ENCODE assay signal across 22 mouse cellular contexts in the genomic region with DNA sequence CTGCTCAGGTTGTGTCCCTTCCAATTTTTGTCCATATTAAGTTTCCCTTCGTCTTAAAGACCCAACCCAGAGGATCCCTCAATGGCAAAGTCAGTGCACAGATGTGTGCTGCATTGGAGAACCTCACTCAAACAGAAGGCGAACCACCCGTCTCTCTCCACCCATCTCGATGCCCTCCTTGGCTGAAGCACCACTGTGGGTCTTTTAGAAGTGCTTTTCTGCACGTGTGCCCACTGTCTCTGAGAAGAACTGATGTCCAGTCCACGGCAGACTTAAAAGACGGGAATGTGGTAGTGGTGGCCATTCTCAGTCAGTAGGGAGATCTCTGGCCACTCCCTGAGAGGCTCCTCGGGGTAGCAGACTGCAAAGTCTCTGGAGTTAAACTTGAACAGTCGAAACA. TPM values are rescaled to one million over a fixed set of nuclear protein-coding genes. Genes with fewer than 3 reads are reported as not detected.
A peak's percentile ranks its signal among the peaks of the same experiment; 100 is the strongest.
DNase-seq lines count a peak whose midpoint lies in the region; ATAC-seq lines count a peak whose summit lies in the region.
"Had no signal": no experiment of that assay in that cellular context is flagged by ENCODE, and none has a peak within 500 bp of the region (broad histone marks: within the 10 kb centered on the region; RNA-seq: fewer than 3 reads in every experiment).

No protein-coding gene starts in this region.

- no peaks in the 10 kb centered on the region for H3K9me3 ChIP-seq in forebrain, embryonic 11.5 days (ENCODE audit: control insufficient read depth, low read length)
- H3K9me3 ChIP-seq in forebrain, embryonic 10.5 days = no peaks in the 10 kb centered on the region
- H3K9me3 ChIP-seq in midbrain, embryonic 11.5 days (ENCODE audit: control insufficient read depth, low read length) = no peaks in the 10 kb centered on the region; the same call in 1 of the 2 replicates
- H3K9me3 ChIP-seq in midbrain, embryonic 13.5 days = no peaks in the 10 kb centered on the region

- H3K4me1 ChIP-seq in forebrain, embryonic 11.5 days (replicated peaks; ENCODE audit: control insufficient read depth, insufficient read depth, low read length) = no peaks in the 10 kb centered on the region
- no peaks in the 10 kb centered on the region for H3K4me1 ChIP-seq in forebrain, embryonic 10.5 days
- H3K4me1 ChIP-seq in midbrain, embryonic 11.5 days (ENCODE audit: control insufficient read depth, insufficient read depth, low read length) = no peaks in the 10 kb centered on the region
- no peaks in the 10 kb centered on the region for H3K4me1 ChIP-seq in midbrain, embryonic 13.5 days (replicated peaks)

- no peak overlapping the region for H3K9ac ChIP-seq in forebrain, embryonic 11.5 days (ENCODE audit: low read length)
- H3K9ac ChIP-seq in midbrain, embryonic 11.5 days (ENCODE audit: low read length) = no peak overlapping the region
- no peak overlapping the region for H3K9ac ChIP-seq in midbrain, embryonic 13.5 days (replicated peaks)

- 85% methylated on average over 9 of the region's 9 CpGs for WGBS in forebrain, embryonic 11.5 days
- 88% methylated on average over 9 of the region's 9 CpGs for WGBS in forebrain, embryonic 10.5 days
- 87% methylated on average over 9 of the region's 9 CpGs for whole genome bisulfite sequencing in midbrain, embryonic 11.5 days
- WGBS in midbrain, embryonic 13.5 days = 84% methylated on average over 9 of the region's 9 CpGs

- no peak for ATAC-seq in forebrain, embryonic 11.5 days (replicated peaks; ENCODE audit: low FRiP score)
- ATAC-seq in midbrain, embryonic 11.5 days (ENCODE audit: low FRiP score) = no peak
- ATAC-seq in midbrain, embryonic 13.5 days = no peak
- ATAC-seq: activated CD4-positive, CD25-positive, alpha-beta regulatory T cell, adult 4 months; CD4-positive, CD25-positive, alpha-beta regulatory T cell, adult 4 months; Patski had no signal

- H3K4me3 ChIP-seq in forebrain, embryonic 11.5 days (ENCODE audit: low read depth, low read length) = no peak overlapping the region
- no peak overlapping the region for H3K4me3 ChIP-seq in forebrain, embryonic 10.5 days
- H3K4me3 ChIP-seq in midbrain, embryonic 11.5 days (ENCODE audit: low read depth, low read length) = no peak overlapping the region
- H3K4me3 ChIP-seq in midbrain, embryonic 13.5 days (replicated peaks) = no peak overlapping the region

- H3K4me2 ChIP-seq in forebrain, embryonic 11.5 days (ENCODE audit: low read depth, low read length, severe bottlenecking) = no peak overlapping the region
- no peak overlapping the region for H3K4me2 ChIP-seq in midbrain, embryonic 11.5 days
- no peak overlapping the region for H3K4me2 ChIP-seq in midbrain, embryonic 13.5 days (replicated peaks)

- peak; percentile 7 for DNase-seq in forebrain, embryonic 11.5 days (ENCODE audit: low spot score)
- DNase-seq in forebrain, embryonic 10.5 days (ENCODE audit: extremely low spot score, low spot score) = no peak
- DNase-seq in heart, adult 11 months = peak; percentile 82
- no peak for DNase-seq in heart, postnatal 25 days (ENCODE audit: low spot score)
- peak; percentile 61 for DNase-seq in midbrain, embryonic 11.5 days (ENCODE audit: low spot score, missing footprints)
- peak; percentile 27 for DNase-seq in testis, postnatal 10 days (ENCODE audit: low spot score)
- no peak for DNase-seq in testis, postnatal 14 days (ENCODE audit: low spot score)
- DNase-seq: adrenal gland, adult 2 months; adrenal gland, adult 8-10 months; adrenal gland, postnatal 10 days; adrenal gland, postnatal 14 days; adrenal gland, postnatal 25 days; adrenal gland, postnatal 36 days; B cell, adult 2 months; cerebellum, adult 11 months; cerebellum, adult 11-12 months had no signal

- intact Hi-C loops in heart, postnatal 25 days (cut with DNase I) = loop anchor here (5.0 to 10.0 kb wide), 3 partner anchors 61 to 528 kb away; no protein-coding TSS in a partner anchor

- H3K27ac ChIP-seq in forebrain, embryonic 11.5 days (ENCODE audit: low read depth, low read length) = no peak overlapping the region
- H3K27ac ChIP-seq in forebrain, embryonic 10.5 days = no peak overlapping the region
- H3K27ac ChIP-seq in midbrain, embryonic 11.5 days (ENCODE audit: low read depth, low read length) = no peak overlapping the region
- no peak overlapping the region for H3K27ac ChIP-seq in midbrain, embryonic 13.5 days

- H3K36me3 ChIP-seq in forebrain, embryonic 11.5 days (ENCODE audit: control insufficient read depth, insufficient read depth, low read length) = no peaks in the 10 kb centered on the region
- no peaks in the 10 kb centered on the region for H3K36me3 ChIP-seq in forebrain, embryonic 10.5 days (replicated peaks)
- H3K36me3 ChIP-seq in midbrain, embryonic 11.5 days (ENCODE audit: control insufficient read depth, insufficient read depth, low read length) = no peaks in the 10 kb centered on the region
- H3K36me3 ChIP-seq in midbrain, embryonic 13.5 days = no peaks in the 10 kb centered on the region
- H3K36me3 ChIP-seq: G1E had no signal

- no peaks in the 10 kb centered on the region for H3K27me3 ChIP-seq in forebrain, embryonic 11.5 days (ENCODE audit: control insufficient read depth, insufficient read depth, low read length)
- no peaks in the 10 kb centered on the region for H3K27me3 ChIP-seq in forebrain, embryonic 10.5 days (ENCODE audit: poor library complexity, severe bottlenecking)
- H3K27me3 ChIP-seq in midbrain, embryonic 11.5 days (ENCODE audit: control insufficient read depth, insufficient read depth, low read length) = no peaks in the 10 kb centered on the region
- H3K27me3 ChIP-seq in midbrain, embryonic 13.5 days = 0 out of 2 replicates have a peak, but pooled peaks cover 5% of the 10 kb centered on the region
- H3K27me3 ChIP-seq: CH12.LX had no signal

RNA-seq across cellular contexts. Expression of gene Otulinl, which starts 24.8 kb away (rescaled TPM):
- 9.2 and 9.4 TPM in 2 replicates for polyA plus RNA-seq in forebrain, embryonic 11.5 days (2014; fragmentation: Nextera tagmentation; extraction: Ambion mirVana)
- 7.7 and 8.0 TPM in 2 replicates for polyA plus RNA-seq in forebrain, embryonic 10.5 days (2016; fragmentation: Nextera tagmentation; extraction: Ambion mirVana)
- total RNA-seq in heart, postnatal 25 days (2021) = 1 to 10 TPM; 2.7 to 3.6 TPM
- 6.1 and 7.5 TPM in 2 replicates for polyA plus RNA-seq in midbrain, embryonic 11.5 days (2014; fragmentation: Nextera tagmentation; extraction: Ambion mirVana)
- 6.5 and 8.2 TPM in 2 replicates for polyA plus RNA-seq in midbrain, embryonic 13.5 days (2015; fragmentation: Nextera tagmentation; extraction: Ambion mirVana)
- total RNA-seq: G1E had no signal
- polyA plus RNA-seq: G1E had no signal

RNA-seq across cellular contexts. Expression of gene Otulin, which starts 26.1 kb away (rescaled TPM):
- 35.7 and 44.0 TPM in 2 replicates for polyA plus RNA-seq in forebrain, embryonic 11.5 days (2014; fragmentation: Nextera tagmentation; extraction: Ambion mirVana)
- polyA plus RNA-seq in forebrain, embryonic 10.5 days (2016; fragmentation: Nextera tagmentation; extraction: Ambion mirVana) = 33.5 and 33.6 TPM in 2 replicates
- 10 to 100 TPM; 22.4 to 26.8 TPM for total RNA-seq in heart, postnatal 25 days (2021)
- 33.3 and 34.0 TPM in 2 replicates for polyA plus RNA-seq in midbrain, embryonic 11.5 days (2014; fragmentation: Nextera tagmentation; extraction: Ambion mirVana)
- polyA plus RNA-seq in midbrain, embryonic 13.5 days (2015; fragmentation: Nextera tagmentation; extraction: Ambion mirVana) = 20.4 and 24.3 TPM in 2 replicates

Comparison
In these comparisons a context has a peak if more than half of its experiments do, and no peak if none do; other contexts are left out.
1. DNase-seq: peak in forebrain, embryonic 11.5 days (single experiment), heart, adult 11 months (single experiment), midbrain, embryonic 11.5 days (single experiment) and testis, postnatal 10 days (single experiment); none in forebrain, embryonic 10.5 days (single experiment), heart, postnatal 25 days (single experiment) and testis, postnatal 14 days (single experiment).